Mouse (Mus musculus) cerebellum, adult (tissue): ENCODE measurements at regions not wholly inside any gene's neighbourhood (a gene's known extent, or its start where the extent isn't known, plus 50 kb on each side); places are given as distances from the start of the nearest gene placed in this dataset.

Source experiments
- ATAC-seq: cut with Nextera tagmentation; 2 replicates; pipeline ENCODE4 v1.9.2; 2017; ENCODE audit warnings: mild to moderate bottlenecking, moderate library complexity, mixed read lengths; ENCODE audit not compliant: insufficient number of reproducible peaks, low FRiP score, low TSS enrichment

GRCm38 (mm10) chr6:148603460-148603859, 159.3 kb upstream of the Tmtc1 start:
- no peak for ATAC-seq

- no peak for ATAC-seq
Measured at GRCm38 (mm10) chr6:148602894-148603293, 158.7 kb upstream of the Tmtc1 start.

GRCm38 (mm10) chr6:148600934-148601333, 156.7 kb upstream of the Tmtc1 start:
- no peak for ATAC-seq

- no peak for ATAC-seq
Measured at GRCm38 (mm10) chr6:148599473-148599872, 155.3 kb upstream of the Tmtc1 start.

- no peak for ATAC-seq
Measured at GRCm38 (mm10) chr6:148598746-148599337, 154.7 kb upstream of the Tmtc1 start.

- no peak for ATAC-seq
Measured at GRCm38 (mm10) chr6:148595009-148595770, 151.0 kb upstream of the Tmtc1 start.

- no peak for ATAC-seq
Measured at GRCm38 (mm10) chr6:148588971-148589370, 144.8 kb upstream of the Tmtc1 start.

- no peak for ATAC-seq
Measured at GRCm38 (mm10) chr6:148586439-148587321, 142.5 kb upstream of the Tmtc1 start.

GRCm38 (mm10) chr6:148584126-148584525, 139.9 kb upstream of the Tmtc1 start:
- ATAC-seq, result no peak

- no peak for ATAC-seq
Measured at GRCm38 (mm10) chr6:148578281-148578680, 134.1 kb upstream of the Tmtc1 start.

- no peak for ATAC-seq
Measured at GRCm38 (mm10) chr6:148577663-148578062, 133.5 kb upstream of the Tmtc1 start.

- ATAC-seq, result no peak
Measured at GRCm38 (mm10) chr6:148574742-148575453, 130.7 kb upstream of the Tmtc1 start.

- ATAC-seq, result no peak
Measured at GRCm38 (mm10) chr6:148572201-148572600, 128.0 kb upstream of the Tmtc1 start.

- no peak for ATAC-seq
Measured at GRCm38 (mm10) chr6:148571651-148572050, 127.5 kb upstream of the Tmtc1 start.

GRCm38 (mm10) chr6:148564146-148564545, 120.0 kb upstream of the Tmtc1 start:
- no peak for ATAC-seq

- no peak for ATAC-seq
Measured at GRCm38 (mm10) chr6:148562206-148562708, 118.1 kb upstream of the Tmtc1 start.

- no peak for ATAC-seq
Measured at GRCm38 (mm10) chr6:148556484-148556871, 112.3 kb upstream of the Tmtc1 start.

GRCm38 (mm10) chr6:148555651-148556483, 111.7 kb upstream of the Tmtc1 start:
- ATAC-seq, result no peak

GRCm38 (mm10) chr6:148554463-148554862, 110.3 kb upstream of the Tmtc1 start:
- no peak for ATAC-seq
